Mouse (Mus musculus) layer of hippocampus, postnatal 14 days (tissue): ENCODE measurements around the gene Nacc2. TPM values are rescaled to one million over a fixed set of nuclear protein-coding genes. Genes with fewer than 3 reads are reported as not detected.

Experiments
- DNase-seq, 2 experiments: peaks; one replicate each; pipeline ENCODE4 v3.0.0; 2021 to 2022; ENCODE audit warnings: low spot score in 2 of 2, mixed read lengths in 1 of 2
- total RNA-seq, 2 experiments: library from RNA; stranded (reverse); gene quantifications; 2 replicates each; pipeline ENCODE4 v1.2.3; 2021

Nacc2 gene
- total RNA-seq, 2 experiments from 2014 or later = 58.1 to 58.9 TPM

GRCm38 (mm10) chr2:26106233-26106632, 16.8 kb downstream of the Nacc2 start:
- no peak for DNase-seq

- DNase-seq = no peak
Measured at GRCm38 (mm10) chr2:26100296-26100695, 22.7 kb downstream of the Nacc2 start.

GRCm38 (mm10) chr2:26099851-26100250, 23.2 kb downstream of the Nacc2 start:
- DNase-seq = no peak

GRCm38 (mm10) chr2:26099260-26099659, 23.8 kb downstream of the Nacc2 start:
- DNase-seq = no peak

GRCm38 (mm10) chr2:26093897-26094296, 29.1 kb downstream of the Nacc2 start:
- no peak for DNase-seq

GRCm38 (mm10) chr2:26091771-26092393, 31.1 kb downstream of the Nacc2 start:
- DNase-seq = peak; percentile 65 to 84

- DNase-seq = peak; percentile 19 to 24
Measured at GRCm38 (mm10) chr2:26090876-26091770, 31.9 kb downstream of the Nacc2 start.

- DNase-seq = no peak
Measured at GRCm38 (mm10) chr2:26089005-26089404, 34.0 kb downstream of the Nacc2 start.

GRCm38 (mm10) chr2:26086926-26087600, 36.0 kb downstream of the Nacc2 start:
- DNase-seq = no peak

GRCm38 (mm10) chr2:26086505-26086904, 36.5 kb downstream of the Nacc2 start:
- DNase-seq = no peak

GRCm38 (mm10) chr2:26082883-26083282, 40.1 kb downstream of the Nacc2 start:
- no peak for DNase-seq

GRCm38 (mm10) chr2:26080830-26081229, 42.2 kb downstream of the Nacc2 start:
- no peak for DNase-seq

GRCm38 (mm10) chr2:26079409-26079808, 43.6 kb downstream of the Nacc2 start:
- no peak for DNase-seq

GRCm38 (mm10) chr2:26077068-26077467, 46.0 kb downstream of the Nacc2 start:
- DNase-seq = no peak

- DNase-seq = no peak
Measured at GRCm38 (mm10) chr2:26076121-26076520, 46.9 kb downstream of the Nacc2 start.

GRCm38 (mm10) chr2:26074551-26074950, 48.5 kb downstream of the Nacc2 start:
- DNase-seq = no peak

- DNase-seq = no peak
Measured at GRCm38 (mm10) chr2:26068592-26068991, 54.4 kb downstream of the Nacc2 start.

- no peak for DNase-seq
Measured at GRCm38 (mm10) chr2:26068175-26068574, 54.8 kb downstream of the Nacc2 start.

- DNase-seq = peak; percentile 46 to 64
Measured at GRCm38 (mm10) chr2:26066527-26066926, 56.5 kb downstream of the Nacc2 start.

- DNase-seq = no peak
Measured at GRCm38 (mm10) chr2:26062742-26063427, 60.1 kb downstream of the Nacc2 start.

- no peak for DNase-seq
Measured at GRCm38 (mm10) chr2:26062241-26062640, 60.8 kb downstream of the Nacc2 start.
